Mouse (Mus musculus): ENCODE measurements around the gene Ccn2.

Ccn2 gene

DNA sequence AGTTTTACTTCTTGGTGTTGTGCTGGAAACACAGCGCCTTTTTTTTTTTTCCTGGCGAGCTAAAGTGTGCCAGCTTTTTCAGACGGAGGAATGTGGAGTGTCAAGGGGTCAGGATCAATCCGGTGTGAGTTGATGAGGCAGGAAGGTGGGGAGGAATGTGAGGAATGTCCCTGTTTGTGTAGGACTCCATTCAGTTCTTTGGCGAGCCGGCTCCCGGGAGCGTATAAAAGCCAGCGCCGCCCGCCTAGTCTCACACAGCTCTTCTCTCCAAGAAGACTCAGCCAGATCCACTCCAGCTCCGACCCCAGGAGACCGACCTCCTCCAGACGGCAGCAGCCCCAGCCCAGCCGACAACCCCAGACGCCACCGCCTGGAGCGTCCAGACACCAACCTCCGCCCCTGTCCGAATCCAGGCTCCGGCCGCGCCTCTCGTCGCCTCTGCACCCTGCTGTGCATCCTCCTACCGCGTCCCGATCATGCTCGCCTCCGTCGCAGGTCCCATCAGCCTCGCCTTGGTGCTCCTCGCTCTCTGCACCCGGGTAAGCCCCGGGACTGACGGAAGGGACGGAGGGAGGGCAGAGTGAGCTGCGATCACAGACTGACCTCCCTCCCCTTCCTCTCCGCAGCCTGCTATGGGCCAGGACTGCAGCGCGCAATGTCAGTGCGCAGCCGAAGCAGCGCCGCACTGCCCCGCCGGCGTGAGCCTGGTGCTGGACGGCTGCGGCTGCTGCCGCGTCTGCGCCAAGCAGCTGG is at the start of gene Ccn2:
Gene Ccn2 (plus strand): TSS at position 193 of the 753 bp plus-strand sequence.
- peak; percentile 57 for DNase-seq (ENCODE audit: low spot score)

DNA sequence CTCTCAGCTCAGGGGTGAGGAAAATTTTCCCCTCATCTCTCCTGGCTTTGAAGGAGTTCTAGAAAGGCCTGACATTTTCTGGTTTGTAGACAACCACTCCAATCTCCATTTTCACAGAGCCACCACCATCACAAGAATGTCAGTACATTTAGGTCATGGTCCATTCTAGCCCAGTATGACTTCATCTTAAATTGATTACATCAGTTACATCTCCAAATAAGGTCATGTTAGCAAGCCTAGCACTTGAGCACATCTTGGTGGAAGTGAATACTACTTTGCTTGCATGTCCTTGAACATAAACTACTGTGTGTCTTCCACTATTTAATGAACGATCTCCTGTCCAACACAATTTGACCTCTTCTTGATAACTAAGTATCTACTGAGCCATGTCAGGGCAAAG is 42.4 kb upstream of the Ccn2 start:
- no peak for DNase-seq (ENCODE audit: low spot score)

- DNase-seq (ENCODE audit: low spot score), result no peak
These were observed 41.2 kb upstream of the Ccn2 start for GRCm38 (mm10) chr10:24554091-24554490.

DNA sequence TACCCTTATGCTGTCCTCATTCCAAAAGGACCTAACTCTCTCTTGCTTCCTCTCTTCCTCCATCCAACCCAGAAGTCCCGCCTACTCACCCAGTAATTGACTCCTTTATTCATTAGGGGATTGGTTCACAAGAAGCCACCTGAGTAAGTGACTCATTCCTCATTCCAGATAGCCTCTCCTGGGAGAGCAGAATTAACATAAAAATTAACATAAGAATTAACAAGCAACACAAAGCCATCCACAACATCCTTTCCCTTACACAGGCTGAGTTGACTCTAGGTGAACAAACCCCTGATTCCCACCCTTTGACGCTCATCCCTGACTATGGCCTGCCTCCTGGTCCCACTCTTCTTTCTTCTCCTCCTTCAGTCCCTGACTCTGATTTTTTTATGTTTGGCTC is 36.9 kb upstream of the Ccn2 start:
- DNase-seq (ENCODE audit: low spot score), result no peak

DNA sequence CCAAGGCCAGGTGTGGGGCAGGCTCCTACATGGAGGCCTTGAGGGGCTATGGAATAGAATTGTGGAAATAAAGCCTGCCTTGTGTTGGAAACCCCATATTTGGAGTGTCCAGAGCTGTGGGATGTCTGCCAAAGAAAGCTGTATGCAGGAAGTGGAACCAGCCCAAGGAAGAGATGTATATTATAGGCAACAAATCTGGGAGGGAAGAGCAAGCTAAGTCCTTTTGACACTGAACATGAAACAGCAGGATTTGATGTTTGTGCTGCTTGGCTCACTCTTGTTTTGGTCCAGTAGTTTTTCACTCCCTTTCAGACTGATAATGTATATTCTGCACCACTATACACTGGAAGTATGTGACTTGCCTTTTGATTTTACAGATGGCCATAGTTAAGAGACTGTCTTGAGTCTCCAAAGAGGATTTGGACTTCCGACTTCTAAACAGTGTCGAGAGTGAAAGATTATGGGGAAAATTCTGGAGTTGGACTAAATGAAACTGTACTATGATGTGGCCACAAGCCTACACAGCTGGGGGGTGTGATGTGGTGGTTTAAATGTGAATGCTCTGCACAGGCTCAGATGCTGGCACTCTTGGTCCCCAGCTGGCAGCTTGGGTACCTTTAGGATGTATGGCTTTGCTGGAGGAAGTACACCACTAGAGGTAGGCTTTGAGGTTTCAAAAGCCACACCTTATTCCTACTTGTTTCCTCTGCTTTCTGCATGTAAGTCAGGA is 25.4 kb upstream of the Ccn2 start:
- no peak for DNase-seq (ENCODE audit: low spot score)

GRCm38 (mm10) chr10:24572044-24572960 is 22.9 kb upstream of the Ccn2 start:
- DNase-seq (ENCODE audit: low spot score), result no peak

DNA sequence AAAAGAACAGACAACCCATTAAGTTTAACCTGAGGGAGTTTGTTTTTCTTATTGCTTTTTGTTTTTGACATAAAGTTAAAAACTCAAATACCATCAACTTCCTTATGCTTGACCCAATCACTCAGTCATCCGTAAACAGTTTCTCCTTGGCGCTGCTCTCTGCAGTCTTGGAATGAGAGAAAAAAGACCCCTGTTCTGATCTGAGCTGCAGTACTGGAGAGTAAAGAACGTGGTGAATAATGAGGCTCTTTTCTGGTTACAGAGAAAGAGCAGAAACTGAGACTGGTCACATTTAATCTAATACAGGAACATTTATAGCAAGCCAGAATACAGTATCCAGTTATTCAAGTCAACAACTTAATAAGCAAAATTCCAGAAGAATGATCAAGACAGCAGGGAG is 21.8 kb upstream of the Ccn2 start:
- no peak for DNase-seq (ENCODE audit: low spot score)

- DNase-seq (ENCODE audit: low spot score), result no peak
These were observed 14.2 kb upstream of the Ccn2 start for GRCm38 (mm10) chr10:24581076-24581475.

DNA sequence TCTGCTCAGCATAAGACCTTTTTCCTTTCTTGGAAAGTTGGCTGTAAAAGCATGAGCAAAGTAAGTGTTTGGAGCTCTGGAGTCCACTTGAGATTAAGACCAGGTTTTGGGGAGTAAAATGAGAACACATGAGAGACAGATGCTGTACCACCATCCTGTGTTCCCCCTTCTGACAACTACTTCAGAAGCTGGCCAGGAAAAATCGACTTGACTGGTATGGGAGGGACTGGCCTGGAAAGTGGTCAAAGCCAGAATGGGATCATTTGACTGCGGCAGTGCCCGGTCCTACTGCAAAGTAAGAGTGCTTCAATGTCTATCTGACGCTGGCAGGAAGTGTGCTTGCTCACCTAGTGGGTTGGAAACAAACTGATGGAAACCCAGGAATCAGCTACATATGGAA is 6.4 kb upstream of the Ccn2 start:
- no peak for DNase-seq (ENCODE audit: low spot score)

- DNase-seq (ENCODE audit: low spot score), result no peak
These were observed 6.0 kb upstream of the Ccn2 start for GRCm38 (mm10) chr10:24589238-24589637.

- DNase-seq (ENCODE audit: low spot score), result no peak
These were observed 4.7 kb upstream of the Ccn2 start for GRCm38 (mm10) chr10:24590546-24590945.

GRCm38 (mm10) chr10:24591136-24591535 is 4.1 kb upstream of the Ccn2 start:
- peak; percentile 79 for DNase-seq (ENCODE audit: low spot score)

- no peak for DNase-seq (ENCODE audit: low spot score)
These were observed 3.5 kb upstream of the Ccn2 start for GRCm38 (mm10) chr10:24591741-24592140.

GRCm38 (mm10) chr10:24592318-24592717 is 2.9 kb upstream of the Ccn2 start:
- no peak for DNase-seq (ENCODE audit: low spot score)

- DNase-seq (ENCODE audit: low spot score), result no peak
These were observed 2.3 kb upstream of the Ccn2 start for GRCm38 (mm10) chr10:24592969-24593368.

DNA sequence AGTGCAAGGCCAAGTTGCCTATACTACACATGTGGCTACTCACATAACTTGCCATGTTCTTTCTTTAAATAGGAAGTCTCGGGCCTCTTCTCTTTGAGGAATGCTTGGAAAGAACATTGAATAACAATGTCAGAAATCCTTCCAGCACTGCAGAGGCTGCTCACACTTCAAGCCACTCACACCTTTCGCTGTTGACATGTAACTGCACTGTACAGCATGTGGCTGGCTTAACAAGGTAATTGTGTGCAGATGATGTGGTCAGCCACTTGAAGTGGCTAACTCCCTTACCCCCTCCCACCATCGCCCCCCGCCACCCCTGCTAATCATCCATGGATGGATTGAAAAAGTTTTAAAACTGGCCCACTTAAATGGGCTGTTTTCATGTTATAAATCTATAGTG is 1.7 kb upstream of the Ccn2 start:
- DNase-seq (ENCODE audit: low spot score), result no peak

- DNase-seq (ENCODE audit: low spot score), result no peak
These were observed 994 bp downstream of the Ccn2 start for GRCm38 (mm10) chr10:24596003-24596868.

- DNase-seq (ENCODE audit: low spot score), result no peak
These were observed 1.7 kb downstream of the Ccn2 start for GRCm38 (mm10) chr10:24596869-24597339.

DNA sequence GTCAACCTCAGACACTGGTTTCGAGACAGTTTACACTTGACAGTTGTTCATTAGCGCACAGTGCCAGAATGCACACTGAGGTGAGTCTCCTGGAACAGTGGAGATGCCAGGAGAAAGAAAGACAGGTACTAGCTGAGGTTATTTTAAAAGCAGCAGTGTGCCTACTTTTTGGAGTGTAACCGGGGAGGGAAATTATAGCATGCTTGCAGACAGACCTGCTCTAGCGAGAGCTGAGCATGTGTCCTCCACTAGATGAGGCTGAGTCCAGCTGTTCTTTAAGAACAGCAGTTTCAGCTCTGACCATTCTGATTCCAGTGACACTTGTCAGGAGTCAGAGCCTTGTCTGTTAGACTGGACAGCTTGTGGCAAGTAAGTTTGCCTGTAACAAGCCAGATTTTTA is 2.5 kb downstream of the Ccn2 start:
- DNase-seq (ENCODE audit: low spot score), result no peak

DNA sequence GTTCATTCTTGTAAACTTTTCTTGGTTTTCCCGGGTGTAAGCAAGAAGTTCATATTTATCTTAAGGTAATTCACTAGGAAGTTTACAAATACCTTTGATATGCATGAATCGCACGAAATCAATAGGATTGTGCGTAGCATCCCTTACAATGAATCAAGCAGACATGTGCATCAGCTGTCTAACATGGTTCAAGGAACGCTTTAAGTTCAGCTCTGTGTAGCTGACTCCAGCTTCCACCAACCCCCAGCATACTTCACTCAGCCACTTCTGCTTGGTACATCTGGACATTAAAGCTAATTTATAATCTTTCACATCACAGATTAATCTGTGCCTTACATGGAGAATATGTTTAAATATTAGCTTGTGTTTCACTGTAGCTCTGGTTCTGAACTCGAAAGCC is 3.5 kb downstream of the Ccn2 start:
- no peak for DNase-seq (ENCODE audit: low spot score)

DNA sequence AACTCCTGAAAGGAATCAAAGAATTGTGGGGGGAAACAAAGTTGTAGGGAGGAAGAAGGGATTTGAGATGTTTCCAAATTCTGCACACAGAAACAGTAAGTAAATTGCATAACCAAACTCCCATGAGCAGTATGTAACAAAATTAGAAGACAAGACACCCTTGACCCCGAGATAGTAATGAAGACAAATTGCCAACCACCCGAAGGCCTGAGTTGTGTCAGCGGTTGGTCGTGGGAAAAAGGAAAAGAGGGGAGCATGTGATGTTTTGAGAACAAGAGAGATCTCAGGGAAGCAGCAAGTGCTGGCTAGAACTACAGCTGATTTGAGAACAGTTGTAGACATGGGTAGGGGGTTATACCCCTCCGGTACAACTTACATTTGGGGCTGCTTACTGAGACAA is 4.6 kb downstream of the Ccn2 start:
- DNase-seq (ENCODE audit: low spot score), result no peak
